Mouse (Mus musculus) right cerebral cortex, postnatal 36 days (tissue): ENCODE results near the gene Ftsj1.
A peak's percentile ranks its signal among the peaks of the same experiment; 100 is the strongest.

Experiments
- DNase-seq, 2 experiments: peaks; one replicate each; pipeline ENCODE4 v3.0.0; 2022; ENCODE audit warnings: low spot score in 2 of 2, mixed read lengths in 1 of 2

Gene Ftsj1

DNA sequence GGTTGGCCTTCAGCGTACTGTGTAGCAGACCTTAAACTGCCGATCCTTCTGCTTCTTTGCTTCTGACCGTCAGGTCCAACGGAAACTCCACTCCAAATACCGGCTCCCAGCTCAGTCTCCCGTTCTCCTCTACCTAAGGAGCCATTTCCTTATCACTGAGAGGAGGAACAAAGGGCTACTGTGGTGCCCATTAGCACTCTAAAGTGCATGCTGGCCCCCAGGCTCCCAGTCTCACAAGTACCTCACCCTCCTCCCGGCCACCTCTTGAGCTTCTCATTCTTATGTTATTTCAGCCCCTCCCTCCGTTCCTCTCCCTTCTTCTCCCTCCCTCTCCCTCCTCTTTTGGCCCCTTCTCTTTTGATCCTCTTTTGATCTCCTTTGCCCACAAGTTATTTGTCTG lies 32.6 kb downstream of the Ftsj1 start:
- DNase-seq = no peak

DNA sequence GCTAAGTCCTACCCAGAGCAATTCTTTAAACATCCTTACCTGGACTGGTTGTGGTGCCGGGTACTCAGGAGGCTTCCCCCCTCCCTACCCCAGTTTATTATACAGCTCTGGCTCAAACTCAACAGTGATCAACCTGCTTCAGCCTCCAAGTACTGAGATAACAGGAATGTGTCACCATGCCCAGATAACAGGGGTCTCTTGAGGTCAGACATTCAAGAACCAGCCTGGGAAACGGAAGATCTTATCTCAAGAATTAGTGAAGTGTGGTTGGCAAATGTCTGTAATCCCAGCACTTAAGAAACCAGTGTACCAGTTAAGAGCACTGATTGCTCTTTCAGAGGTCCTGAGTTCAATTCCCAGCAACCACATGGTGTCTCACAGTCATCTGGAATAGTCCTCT lies 34.1 kb downstream of the Ftsj1 start:
- no peak for DNase-seq

DNA sequence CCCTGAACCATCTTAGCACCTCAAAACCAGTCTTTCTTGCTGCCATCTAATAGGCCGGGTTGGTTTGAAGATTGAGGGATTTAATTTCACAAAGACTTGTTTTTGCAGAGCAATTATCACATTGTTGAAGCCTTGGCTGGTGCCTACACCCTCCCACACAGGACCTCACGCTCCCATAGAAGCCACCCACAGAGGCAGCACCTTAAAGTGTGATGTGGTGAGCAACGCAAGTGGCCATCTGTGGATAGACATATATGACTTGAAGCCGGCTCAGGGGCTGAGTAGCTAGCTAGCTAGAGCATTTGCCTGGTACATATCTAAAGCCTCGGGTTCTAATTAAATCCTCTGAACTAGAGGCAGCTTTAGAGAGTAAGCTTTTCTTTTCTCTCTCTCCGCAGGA lies 34.8 kb downstream of the Ftsj1 start:
- DNase-seq = peak; percentile 34 to 54

DNA sequence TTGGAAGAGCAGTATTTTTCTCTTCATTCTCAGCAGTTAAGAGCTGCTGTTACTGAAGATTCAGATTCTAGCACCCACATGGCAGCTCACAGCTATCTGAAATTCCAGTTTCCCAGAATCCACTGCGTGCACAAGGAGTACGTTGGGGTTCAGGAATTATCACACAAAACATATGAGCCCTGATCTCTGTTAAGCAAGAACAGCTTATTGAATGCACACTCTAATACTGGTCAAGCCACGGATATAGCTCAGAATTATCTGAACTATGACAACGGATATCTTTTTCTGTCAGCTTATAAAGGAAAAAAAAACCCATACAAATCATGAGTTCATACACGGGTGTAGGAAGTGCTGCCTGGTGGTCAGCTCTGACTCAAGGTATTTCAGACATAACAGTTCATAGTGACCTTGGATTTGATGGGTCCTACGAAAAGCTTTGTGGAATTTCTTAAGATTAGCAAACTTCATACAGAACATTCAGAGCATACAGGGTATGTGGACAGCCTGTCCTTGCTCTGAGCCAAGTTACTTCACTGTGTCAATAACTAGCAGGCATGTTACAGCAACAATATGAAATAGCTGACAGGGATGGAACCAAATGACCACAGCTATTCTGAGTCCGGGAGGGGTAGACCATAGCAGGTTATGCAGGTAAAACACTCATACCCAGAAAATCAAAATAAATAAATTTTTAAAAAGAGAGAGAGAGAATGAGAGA lies 40.6 kb downstream of the Ftsj1 start:
- no peak for DNase-seq

DNA sequence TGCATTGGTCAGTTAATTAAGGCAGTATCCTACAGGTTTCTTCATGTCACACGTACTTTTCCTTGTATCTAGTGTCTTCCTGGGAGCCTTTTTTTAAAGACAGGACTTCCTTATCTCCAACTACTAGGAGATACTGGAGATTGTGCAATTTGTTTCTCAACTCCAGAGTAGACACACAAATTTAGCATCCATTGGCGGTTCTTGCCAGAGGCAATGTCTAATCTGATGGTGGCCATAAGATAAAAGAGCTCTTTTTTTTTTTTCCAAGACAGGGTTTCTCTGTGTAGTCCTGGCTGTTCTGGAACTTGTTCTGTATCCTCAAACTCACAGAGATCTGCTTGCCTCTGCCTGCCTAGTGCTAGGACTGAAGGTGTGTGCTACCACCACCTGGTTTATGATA lies 42.5 kb downstream of the Ftsj1 start:
- DNase-seq = no peak

DNA sequence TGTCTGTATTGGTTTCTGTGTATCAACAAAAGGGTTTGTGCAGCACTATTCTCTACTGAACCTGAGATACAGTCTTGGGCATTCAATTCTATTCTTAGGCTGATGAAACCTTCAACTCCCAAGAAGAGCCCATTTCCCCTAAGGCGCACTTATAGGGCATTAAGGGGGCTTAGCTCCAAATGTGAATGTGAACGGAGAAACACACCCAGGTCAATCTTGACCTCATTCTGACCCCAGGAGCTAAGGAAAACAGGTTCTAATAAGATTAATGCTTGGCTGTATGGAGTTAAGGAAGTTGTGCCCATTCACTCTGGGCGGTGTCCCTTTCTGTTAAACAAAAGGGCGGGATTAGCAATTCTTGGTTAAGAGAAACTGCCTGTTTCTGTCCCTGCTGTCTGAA lies 45.0 kb downstream of the Ftsj1 start:
- DNase-seq = no peak

DNA sequence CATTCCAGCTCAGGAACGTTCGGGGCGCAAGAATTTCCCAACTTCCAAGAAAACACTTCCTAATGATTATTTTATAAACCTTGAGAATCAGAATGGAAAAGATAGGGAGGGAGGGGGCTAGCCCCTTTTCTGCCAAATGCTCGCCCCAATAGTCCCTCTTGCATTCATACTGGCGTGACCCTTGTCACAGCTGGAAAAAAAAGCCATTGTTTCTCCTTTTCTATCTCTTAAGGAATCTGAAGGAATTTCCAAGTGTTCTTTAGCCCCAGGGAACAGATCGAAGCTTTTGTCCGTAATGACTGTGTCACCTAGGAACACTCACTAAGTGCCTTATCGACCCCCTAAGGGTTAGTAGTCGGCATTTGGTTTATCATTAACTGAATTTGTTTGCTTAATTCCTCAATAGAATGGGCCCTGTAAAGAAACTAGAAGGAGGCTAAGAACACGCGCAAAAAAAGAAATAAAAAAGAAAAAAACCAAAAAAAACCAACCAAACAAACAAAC lies 45.5 kb downstream of the Ftsj1 start:
- no peak for DNase-seq

DNA sequence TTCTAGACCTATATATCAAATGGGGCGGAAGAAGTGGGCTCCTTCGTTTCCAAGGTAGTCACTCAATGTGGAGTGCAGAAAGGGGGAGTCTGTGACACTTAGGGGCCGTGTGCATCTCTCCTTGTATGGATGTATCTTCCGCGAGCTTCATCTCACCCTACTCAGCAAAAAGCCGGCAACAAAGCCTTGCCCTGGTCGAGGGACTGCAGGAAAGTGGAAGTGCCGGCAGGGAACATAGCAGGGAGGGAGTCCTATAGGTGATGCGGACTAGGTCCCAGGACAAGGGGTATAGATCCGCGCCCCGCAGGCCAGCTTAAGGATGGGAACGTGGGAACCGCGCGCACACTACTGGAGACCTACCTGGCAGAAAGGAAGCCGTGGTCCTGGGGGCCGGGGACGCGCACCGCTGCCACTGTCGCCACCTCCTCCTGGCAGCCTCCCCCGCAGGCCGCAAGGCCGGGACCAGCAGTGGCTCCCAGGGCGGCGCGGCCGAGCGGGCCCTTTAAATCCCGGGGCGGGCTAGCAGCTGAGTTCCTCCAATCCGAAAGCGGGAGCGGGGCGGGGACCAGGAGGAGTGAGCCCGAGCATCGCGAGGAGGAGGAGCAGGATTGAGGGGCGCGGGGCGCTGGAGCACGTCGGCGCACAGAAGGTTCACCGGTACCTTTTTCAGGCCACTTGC lies 46.1 kb downstream of the Ftsj1 start, which contains the start of gene Porcn:
Gene Porcn (minus strand): TSS at position 511 of the 679 bp plus-strand sequence.
- peak; percentile 66 to 75 for DNase-seq

DNA sequence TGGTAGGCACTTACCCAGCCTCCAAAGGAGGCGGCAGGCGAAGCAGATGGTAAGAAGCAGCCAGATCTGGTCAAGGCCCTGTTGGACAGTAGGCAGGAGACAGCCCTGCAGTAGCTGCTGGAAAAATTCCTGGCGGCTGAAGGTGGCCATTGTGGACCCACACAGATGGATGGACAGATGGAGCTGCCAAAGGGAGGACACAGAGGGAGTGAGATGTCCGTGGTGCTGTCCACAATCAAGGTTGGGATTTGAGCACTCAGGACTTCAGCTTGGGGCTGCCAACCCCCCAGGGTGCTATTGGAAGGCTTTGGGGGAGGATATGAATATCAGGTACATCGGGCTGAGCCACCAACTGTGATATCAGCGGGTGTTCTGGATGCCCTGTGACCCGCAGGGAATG lies 46.7 kb downstream of the Ftsj1 start:
- DNase-seq = peak in 1 of 2 experiments; percentile 12

DNA sequence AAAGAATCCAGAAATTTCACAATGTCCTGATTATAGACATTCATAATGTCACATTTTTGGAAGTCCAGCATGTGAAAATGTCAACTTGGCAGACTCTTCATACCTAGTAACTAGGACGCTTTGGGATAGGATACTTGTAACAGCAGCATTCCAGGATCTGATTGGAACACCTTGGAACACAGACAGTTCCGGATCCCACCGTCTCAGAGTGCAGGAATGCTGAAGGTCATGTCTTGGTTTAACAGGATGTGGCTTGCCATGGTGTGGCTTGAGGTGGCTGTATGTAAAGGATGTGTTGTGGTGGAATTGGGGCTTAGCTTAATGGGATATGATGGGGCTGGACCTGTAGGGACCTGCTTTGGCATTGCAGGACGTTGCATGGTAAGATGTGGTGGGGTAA lies 47.1 kb downstream of the Ftsj1 start:
- no peak for DNase-seq

DNA sequence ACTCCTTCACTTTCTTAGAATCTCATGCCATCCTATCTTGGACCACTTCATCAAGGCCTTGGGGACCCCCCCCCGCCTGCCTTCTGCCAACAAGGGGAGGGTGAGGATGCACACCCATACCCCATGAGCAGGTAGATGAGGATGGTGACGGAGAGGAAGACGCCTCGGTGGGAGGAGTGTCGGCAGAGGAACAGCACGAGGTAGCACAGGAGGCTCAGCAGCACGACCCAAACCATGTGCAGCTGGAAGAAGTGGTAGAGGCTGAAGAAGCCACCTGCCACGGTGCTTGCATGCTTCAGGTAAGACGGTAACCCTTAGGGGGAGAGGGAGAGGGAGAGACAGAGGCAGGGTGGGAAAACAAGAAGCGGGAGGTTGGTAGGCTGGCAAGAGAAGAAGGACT lies 48.1 kb downstream of the Ftsj1 start:
- DNase-seq = no peak

DNA sequence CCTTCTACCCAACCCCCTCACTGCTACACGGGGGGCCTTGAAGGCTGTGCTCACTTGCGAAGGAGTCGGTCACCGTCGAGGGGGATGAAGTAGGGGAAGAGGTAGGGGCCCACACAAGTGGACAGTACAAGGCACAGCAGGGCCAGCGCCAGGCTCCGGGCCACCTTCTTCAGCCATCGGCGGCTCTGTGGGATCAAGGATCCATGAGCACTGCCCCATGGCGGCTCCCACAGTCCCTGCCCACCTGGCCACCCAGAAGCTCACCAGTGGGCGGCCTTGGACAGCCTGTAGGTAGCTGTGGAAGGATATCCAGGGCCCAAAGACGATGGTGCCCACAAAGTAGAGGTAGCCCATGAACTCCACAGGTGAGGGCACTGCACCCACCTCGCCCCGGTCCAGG lies 49.1 kb downstream of the Ftsj1 start:
- no peak for DNase-seq

DNA sequence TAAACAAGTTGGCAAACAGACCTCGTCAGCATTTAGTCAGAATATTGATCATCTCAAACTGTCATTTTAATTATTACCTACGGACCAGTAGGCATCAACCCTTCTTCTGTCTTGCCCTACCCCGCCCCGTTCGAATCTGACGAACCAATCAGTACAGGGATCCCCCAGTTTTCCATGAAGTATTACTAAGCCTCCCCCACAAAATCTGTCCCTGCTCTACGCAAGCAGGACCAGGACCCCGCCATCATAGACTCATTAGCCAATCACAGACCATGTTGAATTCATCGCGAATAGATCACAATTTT lies 58.8 kb downstream of the Ftsj1 start, which contains the start of gene Ebp:
Gene Ebp (minus strand): TSS at position 94 of the 305 bp plus-strand sequence.
- peak; percentile 14 to 32 for DNase-seq

DNA sequence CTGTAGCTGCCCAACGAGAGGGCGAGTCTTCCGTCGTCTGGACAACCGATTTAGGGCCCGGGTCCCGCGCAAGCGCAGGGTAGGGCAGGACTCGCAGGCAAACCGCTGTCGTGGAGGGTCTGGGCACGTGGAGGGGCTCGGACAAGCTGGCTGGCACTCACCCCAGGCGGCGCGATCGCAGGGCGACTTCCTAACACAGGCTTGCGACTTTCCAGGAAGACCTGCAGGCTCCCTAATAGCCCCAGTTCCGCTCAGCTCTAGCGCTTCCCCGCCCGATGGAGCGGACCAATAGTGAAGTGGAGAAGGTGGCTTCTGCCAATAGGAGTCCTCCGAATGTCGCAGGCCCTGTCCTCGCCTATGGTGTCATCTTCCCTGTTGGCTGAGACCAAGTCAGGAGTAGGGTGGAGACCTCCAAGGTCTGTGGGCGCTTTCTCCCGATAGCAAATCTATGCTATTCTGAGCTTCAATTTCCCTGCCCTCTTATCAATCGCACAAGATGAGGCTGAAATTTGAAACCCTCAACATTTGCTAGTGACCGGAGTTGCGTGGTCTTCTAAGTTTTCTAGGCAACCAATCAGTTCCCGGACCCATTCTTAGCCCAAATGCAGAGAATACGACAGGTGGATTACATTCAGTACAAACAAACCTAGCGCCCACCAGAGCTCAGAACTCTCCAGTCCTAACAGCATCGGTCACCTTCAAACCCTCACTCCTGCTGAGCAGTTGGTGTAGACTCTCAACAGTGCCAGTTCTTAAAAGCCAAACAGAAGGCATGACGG lies 59.4 kb downstream of the Ftsj1 start:
- DNase-seq = peak; percentile 65 to 77

DNA sequence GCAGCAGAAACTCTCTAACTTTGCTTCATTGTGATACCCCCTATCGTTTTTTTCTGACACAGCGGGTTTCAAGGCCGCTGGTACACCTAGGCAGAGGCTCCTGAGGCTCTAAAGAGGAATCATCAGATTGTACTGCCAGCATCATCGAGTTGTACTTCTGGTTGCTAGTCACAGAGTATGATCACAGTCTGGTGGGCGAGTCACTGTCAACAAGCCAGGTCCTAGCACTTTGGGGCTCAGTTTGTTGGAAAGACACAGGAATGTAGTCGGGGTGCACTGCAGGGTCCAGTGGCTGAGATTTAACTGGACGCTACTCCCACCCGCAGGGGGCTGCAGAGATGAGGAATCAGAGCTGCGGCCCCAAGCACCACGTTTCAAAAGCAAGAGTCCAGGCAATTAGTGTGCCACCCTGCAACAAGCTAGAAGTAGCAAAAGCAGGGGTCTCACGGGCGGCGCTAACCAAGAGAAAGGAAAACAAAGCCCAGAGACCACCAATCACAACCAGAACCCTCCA lies 60.0 kb downstream of the Ftsj1 start:
- no peak for DNase-seq
